Mouse (Mus musculus) B cell, adult 67 days (primary cell): ENCODE data around the gene Gm6309. TPM values are rescaled to one million over a fixed set of nuclear protein-coding genes. Genes with fewer than 3 reads are reported as not detected.

ENCODE experiments used
- total RNA-seq, 2 experiments: library from RNA; stranded (reverse); gene quantifications; 4 replicates each; pipeline ENCODE4 v1.2.4; 2023

The Gm6309 gene
- not detected for total RNA-seq

GRCm38 (mm10) chr5:146170621-146171020, at the start of gene Gm6309:
Gm6309 (minus strand) TSS chr5:146170721.

GRCm38 (mm10) chr5:146185204-146185603, 14.7 kb upstream of the Gm6309 start, which contains the start of gene 1700001J03Rik:
1700001J03Rik (minus strand) TSS chr5:146185304.

GRCm38 (mm10) chr5:146160439-146160838, 10.1 kb downstream of the Gm6309 start, which contains the start of gene Gm5565:
Gm5565 (minus strand) TSS chr5:146160539.

Other genes with a start within 250 kb of the Gm6309 start
- not detected for gene Cyp3a25, start 161.1 kb downstream of the Gm6309 start, total RNA-seq
- gene Cyp3a59, start 91.5 kb downstream of the Gm6309 start, total RNA-seq = not detected
- gene Gm5565, start 10.2 kb downstream of the Gm6309 start, total RNA-seq = not detected
- gene 1700001J03Rik, start 14.6 kb upstream of the Gm6309 start, total RNA-seq = 1 to 10 TPM; 1.3 to 1.9 TPM
- gene Rnf6, start 50.8 kb upstream of the Gm6309 start, total RNA-seq = 10 to 100 TPM; 46.2 to 46.7 TPM
- 10 to 100 TPM; 58.0 to 61.0 TPM for gene Cdk8, start 60.5 kb upstream of the Gm6309 start, total RNA-seq
- not detected for gene Wasf3, start 214.3 kb upstream of the Gm6309 start, total RNA-seq